Mouse (Mus musculus) bone marrow macrophage, adult 2 months (primary cell): ENCODE measurements around the gene Dnajc22. TPM values are rescaled to one million over a fixed set of nuclear protein-coding genes. Genes with fewer than 3 reads are reported as not detected.

Experiments
- H3K27ac ChIP-seq: 2 replicates; pipeline ENCODE4 v1.5.1; 2012; ENCODE audit warnings: low read depth, low read length; ENCODE audit not compliant: insufficient read depth
- H3K4me1 ChIP-seq: 2 replicates; pipeline ENCODE4 v1.6.1; 2012; ENCODE audit warnings: low read length; ENCODE audit not compliant: control insufficient read depth, insufficient read depth
- H3K4me3 ChIP-seq: 2 replicates; pipeline ENCODE4 v1.5.1; 2012; ENCODE audit warnings: mild to moderate bottlenecking, low read length, moderate library complexity; ENCODE audit not compliant: insufficient read depth
- CTCF ChIP-seq: IDR thresholded peaks from 2 replicates; pipeline ENCODE4 v1.5.1; 2012; ENCODE audit warnings: low read depth, mild to moderate bottlenecking, low read length, moderate library complexity
- POLR2A ChIP-seq: IDR thresholded peaks from 2 replicates; pipeline ENCODE4 v1.6.1; 2012; ENCODE audit warnings: mild to moderate bottlenecking, low read depth, low read length, borderline replicate concordance
- polyA plus RNA-seq: library from polyadenylated mRNA; stranded (reverse); fragments of >200 nt; gene quantifications from 2 replicates; pipeline ENCODE4 v1.2.4, GENCODE M21; 2012; ENCODE audit not compliant: missing spikeins, insufficient read depth, insufficient read length

The Dnajc22 gene
- polyA plus RNA-seq, 1 experiment, result not detected

- TF ChIP-seq POLR2A, result no peak
- no peak for TF ChIP-seq CTCF
- no peak overlapping the region for H3K27ac ChIP-seq
- H3K4me3 ChIP-seq, result no peak overlapping the region
- no peaks in the 10 kb centered on the region for H3K4me1 ChIP-seq
These were observed 7.0 kb upstream of the Dnajc22 start for GRCm38 (mm10) chr15:99085997-99086396.

- Histone ChIP-seq H3K27ac (no peak within 1 kb of the TSS), H3K4me1 (no peaks in the 10 kb centered on the region), H3K4me3 (peak within 1 kb of the TSS; percentile 37)
- 0 out of 2 replicates have a peak, but pooled peaks have one; percentile 19 for TF ChIP-seq CTCF
- no peak for TF ChIP-seq POLR2A
These were observed 5.5 kb upstream of the Dnajc22 start, which contains the start of gene C1ql4 for GRCm38 (mm10) chr15:99087253-99088075. Gene C1ql4, minus strand, starts transcription at chr15:99087817.

GRCm38 (mm10) chr15:99088292-99088691 lies 4.7 kb upstream of the Dnajc22 start:
- no peak for TF ChIP-seq POLR2A
- peak; percentile 18; the same call in 1 of the 2 replicates for TF ChIP-seq CTCF
- peak overlapping the region; percentile 37 for H3K4me3 ChIP-seq
- H3K27ac ChIP-seq, result no peak overlapping the region

GRCm38 (mm10) chr15:99089069-99089468 lies 3.9 kb upstream of the Dnajc22 start:
- Histone ChIP-seq H3K4me3 (peak overlapping the region; percentile 11; the same call in 1 of the 2 replicates), H3K4me1 (no peaks in the 10 kb centered on the region)
- TF ChIP-seq CTCF (no peak), POLR2A (no peak)

More at GRCm38 (mm10) chr15:99088292-99088691, 4.7 kb upstream of the Dnajc22 start:
- no peaks in the 10 kb centered on the region for H3K4me1 ChIP-seq

GRCm38 (mm10) chr15:99093291-99094258 lies 605 bp downstream of the Dnajc22 start:
- no peaks in the 10 kb centered on the region for H3K4me1 ChIP-seq
- H3K27ac ChIP-seq, result no peak overlapping the region
- peak overlapping the region; percentile 63 for H3K4me3 ChIP-seq
- no peak for TF ChIP-seq POLR2A
- peak; percentile 95 for TF ChIP-seq CTCF

More at GRCm38 (mm10) chr15:99089069-99089468, 3.9 kb upstream of the Dnajc22 start:
- no peak overlapping the region for H3K27ac ChIP-seq

- TF ChIP-seq POLR2A (no peak), CTCF (no peak)
- H3K27ac ChIP-seq, result no peak overlapping the region
- H3K4me3 ChIP-seq, result no peak overlapping the region
- no peaks in the 10 kb centered on the region for H3K4me1 ChIP-seq
These were observed 1.8 kb downstream of the Dnajc22 start for GRCm38 (mm10) chr15:99094631-99095270.

GRCm38 (mm10) chr15:99095356-99095755 lies 2.4 kb downstream of the Dnajc22 start:
- no peak for TF ChIP-seq CTCF
- TF ChIP-seq POLR2A, result no peak
- no peak overlapping the region for H3K4me3 ChIP-seq
- H3K4me1 ChIP-seq, result no peaks in the 10 kb centered on the region
- no peak overlapping the region for H3K27ac ChIP-seq

- TF ChIP-seq POLR2A, result no peak
- H3K4me1 ChIP-seq, result no peaks in the 10 kb centered on the region
- H3K27ac ChIP-seq, result no peak overlapping the region
- H3K4me3 ChIP-seq, result no peak overlapping the region
These were observed 3.3 kb downstream of the Dnajc22 start for GRCm38 (mm10) chr15:99096061-99096793.
